Mouse (Mus musculus) erythroid progenitor cell, adult 5-6 weeks (primary cell): Measurements from ENCODE around the gene Napsa. TPM values are rescaled to one million over a fixed set of nuclear protein-coding genes. Genes with fewer than 3 reads are reported as not detected.

Source experiments
- ATAC-seq: replicated peaks from 2 replicates; pipeline ENCODE4 v1.8.0; 2016; ENCODE audit warnings: moderate number of reproducible peaks, mild to moderate bottlenecking, moderate TSS enrichment, inconsistent platforms; ENCODE audit not compliant: poor library complexity, low FRiP score, severe bottlenecking
- total RNA-seq, 2 experiments: library from RNA; stranded (forward) in 1 of 2; stranded (reverse) in 1 of 2; fragments of 150-400 nt in 1 of 2; fragments of 186-747, 209-891 nt in 1 of 2; gene quantifications; 2 replicates each; pipeline versions ENCODE4 v1.2.3 to v1.2.4; 2015 to 2017; ENCODE audit warnings: low replicate concordance in 2 of 2

Napsa gene
- total RNA-seq, 2 experiments from 2014 or later: 12.7 to 84.3 TPM

GRCm38 (mm10) chr7:44615987-44616386 is 43.8 kb downstream of the Napsa start:
- ATAC-seq: no peak

GRCm38 (mm10) chr7:44617059-44617458 is 44.9 kb downstream of the Napsa start:
- ATAC-seq: no peak

GRCm38 (mm10) chr7:44623714-44624542 is 51.7 kb downstream of the Napsa start:
- ATAC-seq: no peak

GRCm38 (mm10) chr7:44624543-44624826 is 52.3 kb downstream of the Napsa start:
- no peak for ATAC-seq

- no peak for ATAC-seq
These were observed 52.6 kb downstream of the Napsa start for GRCm38 (mm10) chr7:44624828-44625227.

- ATAC-seq: no peak
These were observed 53.3 kb downstream of the Napsa start for GRCm38 (mm10) chr7:44625241-44626067.

GRCm38 (mm10) chr7:44626068-44626385 is 53.8 kb downstream of the Napsa start:
- ATAC-seq: no peak

GRCm38 (mm10) chr7:44626966-44627365 is 54.8 kb downstream of the Napsa start:
- no peak for ATAC-seq

- no peak for ATAC-seq
These were observed 56.3 kb downstream of the Napsa start for GRCm38 (mm10) chr7:44628402-44629034.

GRCm38 (mm10) chr7:44630437-44630836 is 58.3 kb downstream of the Napsa start:
- 0 out of 2 replicates have a peak, but pooled peaks have one; percentile 25 for ATAC-seq

GRCm38 (mm10) chr7:44632676-44633075 is 60.5 kb downstream of the Napsa start:
- no peak for ATAC-seq

- no peak for ATAC-seq
These were observed 61.2 kb downstream of the Napsa start for GRCm38 (mm10) chr7:44633407-44633806.

Other genes starting within 250 kb of the Napsa start
- gene Syt3, start 188.3 kb upstream of the Napsa start, total RNA-seq (2015; ENCODE audit: low replicate concordance): not detected in 2 replicates
- not detected in 2 replicates for gene Syt3, start 188.3 kb upstream of the Napsa start, total RNA-seq (2017; ENCODE audit: low replicate concordance)
- not detected in 2 replicates for gene 1700008O03Rik, start 186.6 kb upstream of the Napsa start, total RNA-seq (2015; ENCODE audit: low replicate concordance)
- not detected in 2 replicates for gene 1700008O03Rik, start 186.6 kb upstream of the Napsa start, total RNA-seq (2017; ENCODE audit: low replicate concordance)
- not detected in 2 replicates for gene Lrrc4b, start 143.4 kb upstream of the Napsa start, total RNA-seq (2015; ENCODE audit: low replicate concordance)
- gene Lrrc4b, start 143.4 kb upstream of the Napsa start, total RNA-seq (2017; ENCODE audit: low replicate concordance): not detected in 2 replicates
- not detected in 2 replicates for gene Aspdh, start 107.0 kb upstream of the Napsa start, total RNA-seq (2015; ENCODE audit: low replicate concordance)
- 1.4 TPM in 1 of 2 replicates, not detected in the other for gene Aspdh, start 107.0 kb upstream of the Napsa start, total RNA-seq (2017; ENCODE audit: low replicate concordance)
- 130 and 183 TPM in 2 replicates for gene Josd2, start 104.4 kb upstream of the Napsa start, total RNA-seq (2015; ENCODE audit: low replicate concordance)
- 122 and 124 TPM in 2 replicates for gene Josd2, start 104.4 kb upstream of the Napsa start, total RNA-seq (2017; ENCODE audit: low replicate concordance)
- 81.7 and 90.1 TPM in 2 replicates for gene Emc10, start 75.9 kb upstream of the Napsa start, total RNA-seq (2015; ENCODE audit: low replicate concordance)
- 43.7 and 56.1 TPM in 2 replicates for gene Emc10, start 75.9 kb upstream of the Napsa start, total RNA-seq (2017; ENCODE audit: low replicate concordance)
- gene Fam71e1, start 75.8 kb upstream of the Napsa start, total RNA-seq (2015; ENCODE audit: low replicate concordance): not detected in 2 replicates
- gene Fam71e1, start 75.8 kb upstream of the Napsa start, total RNA-seq (2017; ENCODE audit: low replicate concordance): not detected in 2 replicates
- 1.3 TPM in 1 of 2 replicates, not detected in the other for gene Mybpc2, start 47.7 kb upstream of the Napsa start, total RNA-seq (2015; ENCODE audit: low replicate concordance)
- not detected in 2 replicates for gene Mybpc2, start 47.7 kb upstream of the Napsa start, total RNA-seq (2017; ENCODE audit: low replicate concordance)
- 24.3 and 27.0 TPM in 2 replicates for gene Spib, start 40.3 kb upstream of the Napsa start, total RNA-seq (2015; ENCODE audit: low replicate concordance)
- gene Spib, start 40.3 kb upstream of the Napsa start, total RNA-seq (2017; ENCODE audit: low replicate concordance): 15.3 and 17.3 TPM in 2 replicates
- gene Pold1, start 23.5 kb upstream of the Napsa start, total RNA-seq (2015; ENCODE audit: low replicate concordance): 62.9 and 75.7 TPM in 2 replicates
- gene Pold1, start 23.5 kb upstream of the Napsa start, total RNA-seq (2017; ENCODE audit: low replicate concordance): 39.6 and 53.8 TPM in 2 replicates
- 57.3 and 105 TPM in 2 replicates for gene Nr1h2, start 18.4 kb upstream of the Napsa start, total RNA-seq (2015; ENCODE audit: low replicate concordance)
- 59.3 and 81.4 TPM in 2 replicates for gene Nr1h2, start 18.4 kb upstream of the Napsa start, total RNA-seq (2017; ENCODE audit: low replicate concordance)
- gene Kcnc3, start 18.3 kb downstream of the Napsa start, total RNA-seq (2015; ENCODE audit: low replicate concordance): not detected in 2 replicates
- not detected in 2 replicates for gene Kcnc3, start 18.3 kb downstream of the Napsa start, total RNA-seq (2017; ENCODE audit: low replicate concordance)
- not detected in 2 replicates for gene Myh14, start 98.5 kb downstream of the Napsa start, total RNA-seq (2015; ENCODE audit: low replicate concordance)
- gene Myh14, start 98.5 kb downstream of the Napsa start, total RNA-seq (2017; ENCODE audit: low replicate concordance): 0.08 TPM in 1 of 2 replicates, not detected in the other
- not detected in 2 replicates for gene Izumo2, start 136.4 kb downstream of the Napsa start, total RNA-seq (2015; ENCODE audit: low replicate concordance)
- not detected in 2 replicates for gene Izumo2, start 136.4 kb downstream of the Napsa start, total RNA-seq (2017; ENCODE audit: low replicate concordance)
- 36.0 and 58.7 TPM in 2 replicates for gene Vrk3, start 176.0 kb downstream of the Napsa start, total RNA-seq (2015; ENCODE audit: low replicate concordance)
- 23.4 and 41.2 TPM in 2 replicates for gene Vrk3, start 176.0 kb downstream of the Napsa start, total RNA-seq (2017; ENCODE audit: low replicate concordance)
- gene Zfp473, start 178.7 kb downstream of the Napsa start, total RNA-seq (2015; ENCODE audit: low replicate concordance): 1.1 and 4.6 TPM in 2 replicates
- gene Zfp473, start 178.7 kb downstream of the Napsa start, total RNA-seq (2017; ENCODE audit: low replicate concordance): 3.3 and 11.9 TPM in 2 replicates
- gene Nup62, start 243.7 kb downstream of the Napsa start, total RNA-seq (2015; ENCODE audit: low replicate concordance): 11.7 and 23.4 TPM in 2 replicates
- gene Nup62, start 243.7 kb downstream of the Napsa start, total RNA-seq (2017; ENCODE audit: low replicate concordance): 37.4 and 39.4 TPM in 2 replicates
- gene Il4i1, start 244.0 kb downstream of the Napsa start, total RNA-seq (2015; ENCODE audit: low replicate concordance): 0.72 and 2.1 TPM in 2 replicates
- 2.6 and 3.1 TPM in 2 replicates for gene Il4i1, start 244.0 kb downstream of the Napsa start, total RNA-seq (2017; ENCODE audit: low replicate concordance)
- gene Atf5, start 244.3 kb downstream of the Napsa start, total RNA-seq (2015; ENCODE audit: low replicate concordance): 3.4 TPM in 1 of 2 replicates, not detected in the other
- gene Atf5, start 244.3 kb downstream of the Napsa start, total RNA-seq (2017; ENCODE audit: low replicate concordance): 2.1 and 2.8 TPM in 2 replicates